Mouse (Mus musculus): ENCODE measurements around the gene Mecom. TPM values are rescaled to one million over a fixed set of nuclear protein-coding genes. Genes with fewer than 3 reads are reported as not detected.
"Not testable (repeated sequence)": the region's sequence is repeated elsewhere in the genome, so short reads cannot be mapped to it uniquely, and the experiment has no call there.

Mecom gene
- 3.5 and 3.7 TPM in 2 replicates for polyA plus RNA-seq (2012; rRNA removed)

GRCm38 (mm10) chr3:30547908-30548307 is at the start of gene Mecom:
TSS of gene Mecom (minus strand) at chr3:30548008.
- DNase-seq (ENCODE audit: low read depth), result no peak

- DNase-seq (ENCODE audit: low read depth), result no peak
These were observed 49.5 kb upstream of the Mecom start for GRCm38 (mm10) chr3:30597271-30597670.

DNA sequence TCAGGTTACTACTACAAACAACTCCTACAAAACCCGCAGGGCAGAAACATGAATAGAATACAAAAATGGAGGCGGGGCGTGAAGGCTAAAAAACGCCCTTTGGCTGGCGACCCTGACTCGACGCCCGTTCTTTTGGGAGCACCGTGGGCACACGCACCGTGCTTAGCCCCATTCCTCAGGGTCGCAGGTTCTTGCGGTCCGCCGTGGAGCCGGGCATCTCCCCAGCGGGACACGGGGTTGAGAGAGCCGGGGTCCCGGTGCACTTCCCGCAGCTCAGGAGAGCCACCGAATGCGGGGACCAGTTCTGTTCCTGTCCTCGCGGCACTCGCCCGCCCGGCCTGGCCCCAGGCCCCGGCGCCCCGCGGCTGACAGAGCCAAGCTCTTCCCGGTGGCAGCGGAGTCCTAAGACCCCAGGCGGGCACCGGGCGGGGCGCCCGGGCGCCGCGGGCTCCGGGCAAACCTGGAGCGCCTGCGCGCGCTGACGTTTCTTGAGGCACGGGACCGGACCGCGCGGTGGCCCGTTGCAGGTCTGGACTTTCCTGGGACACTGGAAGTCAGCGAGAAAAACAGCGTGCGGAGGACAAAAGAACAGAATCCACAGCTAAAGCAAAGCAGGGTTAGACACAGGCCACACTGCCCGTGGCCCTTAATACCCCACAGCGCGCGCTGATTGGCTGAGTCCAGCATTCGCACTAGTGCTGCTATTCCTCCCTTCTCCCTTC is 47.5 kb upstream of the Mecom start:
- no peak for DNase-seq (ENCODE audit: low read depth)

- DNase-seq (ENCODE audit: low read depth), result no peak
These were observed 46.1 kb upstream of the Mecom start for GRCm38 (mm10) chr3:30593719-30594485.

DNA sequence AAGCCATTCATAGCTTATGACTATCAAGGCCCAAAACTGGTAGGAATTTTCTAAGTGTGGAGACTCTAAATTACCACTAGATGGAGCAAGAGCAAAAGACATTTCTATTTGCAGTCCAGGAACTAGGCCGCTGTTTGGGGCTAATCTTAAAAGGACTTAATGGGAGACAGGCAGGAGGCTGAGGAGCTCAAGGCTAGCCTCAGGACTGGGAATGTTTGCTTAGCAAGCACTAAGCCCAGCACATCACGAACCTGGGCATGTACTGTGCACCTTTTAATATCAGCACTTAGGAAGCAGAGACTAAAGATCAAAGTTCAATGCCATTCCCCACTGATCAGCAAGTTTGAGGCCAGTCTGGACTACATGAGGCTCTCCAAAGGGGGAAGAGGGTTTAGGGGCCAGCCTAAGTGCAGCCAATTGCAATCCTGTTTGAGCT is 44.6 kb upstream of the Mecom start:
- DNase-seq (ENCODE audit: low read depth), result no peak

GRCm38 (mm10) chr3:30588865-30589264 is 41.1 kb upstream of the Mecom start:
- no peak for DNase-seq (ENCODE audit: low read depth)

DNA sequence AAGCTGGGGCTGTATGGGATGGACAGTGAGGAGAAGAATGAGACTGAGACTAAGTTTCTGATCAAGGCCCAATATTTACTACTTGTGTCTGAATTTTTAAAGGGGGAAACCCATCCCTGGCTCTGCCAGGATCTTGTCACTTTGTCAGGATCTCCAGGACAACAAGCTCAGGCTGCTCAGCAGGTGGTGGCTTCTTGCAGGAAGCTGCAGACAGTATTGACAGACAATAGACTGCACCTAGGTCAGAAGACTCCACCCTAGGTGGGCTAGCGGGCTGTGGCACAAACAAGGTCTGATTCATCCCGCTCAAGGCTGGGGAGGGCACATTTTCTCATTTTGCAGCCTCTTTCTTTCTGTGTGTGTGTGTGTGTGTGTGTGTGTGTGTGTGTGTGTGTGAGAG is 25.7 kb upstream of the Mecom start:
- no peak for DNase-seq (ENCODE audit: low read depth)

GRCm38 (mm10) chr3:30566333-30566732 is 18.5 kb upstream of the Mecom start:
- DNase-seq (ENCODE audit: low read depth), result not testable (repeated sequence)

GRCm38 (mm10) chr3:30560677-30561314 is 13.0 kb upstream of the Mecom start:
- DNase-seq (ENCODE audit: low read depth), result no peak

- no peak for DNase-seq (ENCODE audit: low read depth)
These were observed 5.9 kb upstream of the Mecom start for GRCm38 (mm10) chr3:30553741-30554140.

GRCm38 (mm10) chr3:30550218-30550617 is 2.4 kb upstream of the Mecom start:
- no peak for DNase-seq (ENCODE audit: low read depth)

DNA sequence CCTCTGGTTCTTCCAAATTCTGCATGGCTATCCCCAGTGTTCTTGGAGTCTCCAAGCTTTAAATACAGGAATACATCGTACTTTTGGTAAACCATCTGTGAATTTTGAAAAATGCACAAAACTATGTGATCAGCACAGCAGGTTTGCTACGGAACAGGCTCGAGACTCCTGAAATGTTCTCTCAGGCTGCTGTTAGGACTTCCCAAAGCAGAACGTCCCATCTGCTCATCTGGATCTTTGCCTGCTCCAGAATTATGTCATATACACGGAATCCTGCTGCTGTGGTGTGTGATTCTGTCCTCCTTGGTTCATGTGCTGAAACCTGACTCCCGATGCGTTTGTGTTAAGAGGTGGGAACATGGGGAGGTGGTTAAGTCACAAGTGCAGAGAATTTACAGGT is 1.1 kb upstream of the Mecom start:
- no peak for DNase-seq (ENCODE audit: low read depth)

GRCm38 (mm10) chr3:30546831-30547369 is 908 bp downstream of the Mecom start:
- DNase-seq (ENCODE audit: low read depth), result no peak

- DNase-seq (ENCODE audit: low read depth), result no peak
These were observed 1.4 kb downstream of the Mecom start for GRCm38 (mm10) chr3:30546366-30546765.

DNA sequence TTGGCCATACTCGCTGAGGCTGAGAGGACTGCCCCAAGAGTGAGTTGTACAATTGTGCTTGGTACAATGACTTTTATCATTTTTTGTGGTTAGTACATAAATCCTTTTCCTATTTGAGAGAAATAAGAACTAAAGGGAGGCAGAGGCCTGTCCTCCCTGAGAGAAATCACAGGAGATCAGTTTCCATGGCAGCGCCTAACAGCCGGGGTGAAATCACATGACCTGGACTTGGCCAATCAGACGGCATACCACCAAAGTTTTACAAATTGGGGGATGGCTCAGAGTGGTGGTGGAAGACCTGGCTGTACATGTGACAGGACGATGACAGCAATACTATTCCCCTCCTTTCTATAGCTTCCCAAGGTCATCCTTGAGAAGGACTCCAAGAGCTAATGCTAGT is 2.6 kb downstream of the Mecom start:
- no peak for DNase-seq (ENCODE audit: low read depth)

GRCm38 (mm10) chr3:30544305-30544704 is 3.5 kb downstream of the Mecom start:
- no peak for DNase-seq (ENCODE audit: low read depth)

GRCm38 (mm10) chr3:30535821-30536220 is 12.0 kb downstream of the Mecom start:
- no peak for DNase-seq (ENCODE audit: low read depth)

DNA sequence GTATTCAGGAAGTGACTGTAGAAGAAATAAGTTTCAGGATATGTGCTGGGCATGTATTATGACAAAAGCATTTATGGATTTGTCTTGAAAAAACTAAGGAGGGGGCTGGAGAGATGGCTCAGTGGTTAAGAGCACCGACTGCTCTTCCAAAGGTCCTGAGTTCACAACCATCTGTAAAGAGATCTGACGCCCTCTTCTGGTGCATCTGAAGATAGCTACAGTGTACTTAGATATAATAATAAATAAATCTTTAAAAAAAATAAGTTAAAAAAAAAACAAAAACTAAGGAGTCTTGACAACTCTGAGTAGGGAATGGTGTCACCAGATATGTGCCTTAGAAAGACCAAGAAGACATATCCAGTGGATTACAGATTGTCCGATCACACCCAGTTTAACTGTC is 27.1 kb downstream of the Mecom start:
- not testable (repeated sequence) for DNase-seq (ENCODE audit: low read depth)

GRCm38 (mm10) chr3:30519425-30519824 is 28.4 kb downstream of the Mecom start:
- DNase-seq (ENCODE audit: low read depth), result no peak

- no peak for DNase-seq (ENCODE audit: low read depth)
These were observed 32.0 kb downstream of the Mecom start for GRCm38 (mm10) chr3:30515795-30516170.

DNA sequence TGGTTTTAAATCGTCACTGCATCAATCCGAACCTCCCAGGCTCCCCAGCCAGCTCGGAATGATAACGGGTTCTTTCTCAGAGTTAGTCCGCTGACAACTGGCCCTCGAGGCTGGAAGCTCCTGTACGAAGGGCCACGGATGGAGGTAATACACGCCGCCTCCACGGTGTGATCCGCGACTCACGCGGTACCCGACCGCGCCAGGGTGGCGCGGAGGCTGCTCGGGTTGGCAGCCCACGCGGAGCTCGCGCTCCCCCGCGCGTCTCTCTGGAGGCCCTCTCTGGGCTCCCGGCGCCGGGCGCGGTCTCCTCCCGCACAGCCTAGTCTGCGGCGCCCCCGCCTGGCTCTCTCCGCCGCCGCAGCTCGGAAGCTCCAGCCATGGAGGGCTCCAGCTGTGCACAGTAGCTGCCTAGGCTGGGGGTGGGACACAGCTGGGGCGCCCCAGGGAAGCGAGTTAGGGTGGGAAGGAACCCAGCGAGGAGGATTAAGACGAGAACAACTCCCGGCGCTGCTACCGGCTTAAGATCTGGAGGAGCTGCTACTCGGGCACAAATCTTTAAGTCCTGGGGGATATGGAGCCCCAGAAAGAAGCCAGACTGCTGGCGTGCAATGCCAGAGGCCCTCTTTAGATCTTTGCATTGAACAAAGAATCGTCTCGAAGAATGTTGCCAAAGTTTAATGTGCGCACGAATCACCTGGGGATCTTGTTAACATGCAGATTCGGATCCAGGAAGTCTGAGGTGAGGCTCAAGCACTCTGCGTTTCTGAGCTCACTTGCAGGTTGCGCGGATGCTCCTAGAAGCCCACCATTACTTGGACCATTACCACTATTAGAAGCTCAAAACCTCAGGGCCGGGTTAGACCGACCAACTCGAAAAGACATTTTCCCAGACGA is 32.7 kb downstream of the Mecom start:
- no peak for DNase-seq (ENCODE audit: low read depth)

Data from gonadal fat pad, adult 2 months (tissue).